Mouse (Mus musculus): ENCODE results near the gene Rrp9. TPM values are rescaled to one million over a fixed set of nuclear protein-coding genes. Genes with fewer than 3 reads are reported as not detected.

Gene Rrp9
- polyA plus RNA-seq, 1 experiment from 2014 or later = 52.0 TPM

DNA sequence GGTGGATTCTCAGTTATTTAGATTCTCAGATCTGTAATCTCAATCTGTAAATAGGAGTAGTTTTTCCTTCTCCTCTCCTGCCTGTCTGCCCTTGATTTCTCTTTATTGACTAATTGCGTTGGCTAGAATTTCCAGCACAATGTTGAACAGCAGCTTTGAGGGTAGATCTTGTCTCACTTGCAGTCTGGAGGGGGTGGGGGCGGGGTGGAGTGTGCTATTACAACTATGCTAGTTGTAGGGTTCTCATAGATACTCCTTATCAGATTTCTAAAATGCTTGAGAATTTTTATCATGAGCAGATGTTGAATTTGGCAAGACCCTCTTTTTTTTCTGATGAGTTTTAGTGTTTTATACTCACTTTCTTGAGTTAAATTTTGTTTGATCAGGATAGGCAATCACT, 43.7 kb downstream of the Rrp9 start:
- H3K27ac ChIP-seq (ENCODE audit: low read length) = no peak overlapping the region
- no peak overlapping the region for H3K4me3 ChIP-seq (ENCODE audit: low read length)
- no peaks in the 10 kb centered on the region for H3K27me3 ChIP-seq (replicated peaks; ENCODE audit: control insufficient read depth, insufficient read depth, low read length)
- WGBS = 79% methylated on average over 2 of the region's 2 CpGs
- no peak overlapping the region for H3K9ac ChIP-seq (ENCODE audit: low read depth, low read length)
- H3K36me3 ChIP-seq (ENCODE audit: control insufficient read depth, insufficient read depth, low read length) = no peaks in the 10 kb centered on the region
- no peak for ATAC-seq
- H3K4me2 ChIP-seq (ENCODE audit: low read depth, low read length) = no peak overlapping the region
- H3K4me1 ChIP-seq (ENCODE audit: control insufficient read depth, insufficient read depth, low read length) = no peaks in the 10 kb centered on the region
- no peaks in the 10 kb centered on the region for H3K9me3 ChIP-seq (ENCODE audit: control insufficient read depth, low read length)

DNA sequence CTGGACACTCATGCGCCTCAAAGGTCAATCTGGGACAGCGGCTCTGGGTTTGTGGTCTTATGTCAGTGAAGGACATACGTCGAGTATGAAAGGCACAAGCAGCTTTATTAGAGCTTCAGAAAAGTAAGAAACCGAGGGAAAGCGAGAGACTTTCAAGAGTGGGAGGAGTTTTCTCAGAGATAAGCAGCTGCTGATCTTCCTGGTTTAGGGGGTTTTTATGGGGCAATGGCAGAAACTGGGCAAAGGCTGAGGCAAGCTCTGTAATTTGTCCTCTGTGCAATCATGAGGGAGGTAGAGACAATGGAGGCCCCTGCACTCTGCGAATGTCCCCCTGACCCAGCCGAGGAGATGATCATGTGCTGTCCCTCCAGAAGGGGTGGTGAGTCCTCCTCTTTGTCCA, 44.1 kb downstream of the Rrp9 start:
- Histone ChIP-seq H3K9me3 (ENCODE audit: control insufficient read depth, low read length) (no peaks in the 10 kb centered on the region), H3K9ac (ENCODE audit: low read depth, low read length) (no peak overlapping the region), H3K36me3 (ENCODE audit: control insufficient read depth, insufficient read depth, low read length) (no peaks in the 10 kb centered on the region), H3K27ac (ENCODE audit: low read length) (no peak overlapping the region), H3K4me1 (ENCODE audit: control insufficient read depth, insufficient read depth, low read length) (no peaks in the 10 kb centered on the region), H3K4me2 (ENCODE audit: low read depth, low read length) (no peak overlapping the region), H3K4me3 (ENCODE audit: low read length) (no peak overlapping the region), H3K27me3 (replicated peaks; ENCODE audit: control insufficient read depth, insufficient read depth, low read length) (no peaks in the 10 kb centered on the region)
- 68% methylated on average over 8 of the region's 8 CpGs for WGBS
- no peak for ATAC-seq

DNA sequence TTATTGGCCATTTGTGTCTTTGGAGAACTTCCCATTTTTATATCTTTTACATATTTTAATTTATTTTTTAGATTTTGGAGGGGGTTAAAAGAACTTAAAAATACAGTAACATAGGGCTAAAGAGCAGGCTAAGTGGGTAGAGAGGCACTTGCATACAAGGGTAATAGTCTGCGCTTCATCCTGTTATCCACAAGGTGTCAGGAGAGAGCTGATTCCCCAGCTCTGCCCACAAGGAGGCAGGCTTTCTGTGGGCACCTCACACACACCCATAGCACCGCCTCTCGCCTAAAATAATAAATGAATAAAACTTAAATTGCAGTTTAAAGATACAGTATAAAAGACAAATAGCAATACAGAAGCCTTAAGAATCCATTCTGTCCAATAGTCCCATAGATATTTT, 56.1 kb downstream of the Rrp9 start:
- Histone ChIP-seq H3K4me3 (ENCODE audit: low read length) (no peak overlapping the region), H3K27ac (ENCODE audit: low read length) (no peak overlapping the region), H3K9me3 (ENCODE audit: control insufficient read depth, low read length) (0 out of 2 replicates have a peak, but pooled peaks cover 5% of the 10 kb centered on the region), H3K4me2 (ENCODE audit: low read depth, low read length) (no peak overlapping the region), H3K36me3 (ENCODE audit: control insufficient read depth, insufficient read depth, low read length) (no peaks in the 10 kb centered on the region), H3K9ac (ENCODE audit: low read depth, low read length) (no peak overlapping the region), H3K4me1 (ENCODE audit: control insufficient read depth, insufficient read depth, low read length) (no peaks in the 10 kb centered on the region), H3K27me3 (replicated peaks; ENCODE audit: control insufficient read depth, insufficient read depth, low read length) (no peaks in the 10 kb centered on the region)
- 29% methylated on average over 3 of the region's 3 CpGs for WGBS
- ATAC-seq = no peak

DNA sequence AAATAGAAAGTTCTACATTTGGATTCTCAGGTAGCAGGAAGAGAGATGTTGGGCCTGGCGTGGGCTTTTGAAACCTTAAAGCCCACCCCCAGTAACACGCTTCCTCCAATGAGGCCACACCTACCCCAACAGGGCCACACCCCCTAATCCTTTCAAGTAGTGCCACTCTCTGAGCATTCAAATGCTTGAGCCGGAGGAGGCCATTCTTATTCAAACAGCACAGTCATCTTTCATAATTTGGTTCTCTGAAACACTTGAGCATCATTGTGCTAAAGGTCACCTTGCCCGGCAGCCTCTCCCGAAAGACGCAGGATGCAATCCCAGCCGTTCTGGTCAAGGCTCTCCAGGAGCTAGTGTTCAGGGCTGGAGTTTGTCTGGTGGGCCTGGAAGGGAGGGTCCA, 58.5 kb downstream of the Rrp9 start:
- WGBS = 95% methylated on average over 7 of the region's 7 CpGs
- no peak overlapping the region for H3K9ac ChIP-seq (ENCODE audit: low read depth, low read length)
- H3K9me3 ChIP-seq (ENCODE audit: control insufficient read depth, low read length) = 0 out of 2 replicates have a peak, but pooled peaks cover 5% of the 10 kb centered on the region
- no peaks in the 10 kb centered on the region for H3K4me1 ChIP-seq (ENCODE audit: control insufficient read depth, insufficient read depth, low read length)
- no peak overlapping the region for H3K4me3 ChIP-seq (ENCODE audit: low read length)
- no peak overlapping the region for H3K27ac ChIP-seq (ENCODE audit: low read length)
- no peak overlapping the region for H3K4me2 ChIP-seq (ENCODE audit: low read depth, low read length)
- H3K36me3 ChIP-seq (ENCODE audit: control insufficient read depth, insufficient read depth, low read length) = no peaks in the 10 kb centered on the region
- no peak for ATAC-seq
- H3K27me3 ChIP-seq (replicated peaks; ENCODE audit: control insufficient read depth, insufficient read depth, low read length) = no peaks in the 10 kb centered on the region

DNA sequence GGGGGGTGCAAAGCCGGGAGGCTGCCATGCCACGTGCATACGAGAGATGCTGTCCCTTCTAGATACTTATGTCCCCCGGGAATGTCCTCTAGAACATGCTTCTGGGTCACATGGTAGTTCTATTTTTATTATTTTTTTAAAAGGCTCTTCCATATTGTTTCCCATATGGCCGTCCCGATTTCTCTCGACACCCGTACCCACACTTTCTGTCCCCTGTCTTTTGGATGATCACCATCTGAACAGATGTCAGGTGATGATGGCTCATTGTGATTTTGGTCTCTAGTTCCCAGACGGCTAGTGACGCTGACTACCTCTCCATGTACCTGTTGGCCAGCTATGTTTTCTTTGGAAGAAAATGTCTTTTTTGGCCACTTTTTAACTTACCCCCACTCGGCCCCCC, 59.2 kb downstream of the Rrp9 start:
- Histone ChIP-seq H3K4me1 (ENCODE audit: control insufficient read depth, insufficient read depth, low read length) (no peaks in the 10 kb centered on the region), H3K9ac (ENCODE audit: low read depth, low read length) (no peak overlapping the region), H3K27ac (ENCODE audit: low read length) (no peak overlapping the region), H3K36me3 (ENCODE audit: control insufficient read depth, insufficient read depth, low read length) (no peaks in the 10 kb centered on the region), H3K27me3 (replicated peaks; ENCODE audit: control insufficient read depth, insufficient read depth, low read length) (no peaks in the 10 kb centered on the region), H3K4me2 (ENCODE audit: low read depth, low read length) (no peak overlapping the region), H3K4me3 (ENCODE audit: low read length) (no peak overlapping the region), H3K9me3 (ENCODE audit: control insufficient read depth, low read length) (0 out of 2 replicates have a peak, but pooled peaks cover 5% of the 10 kb centered on the region)
- WGBS = 89% methylated on average over 11 of the region's 11 CpGs
- no peak for ATAC-seq

Other genes with a start within 250 kb of the Rrp9 start
- gene Alas1, start 227.3 kb upstream of the Rrp9 start, polyA plus RNA-seq (2015; fragmentation: Nextera tagmentation; extraction: Ambion mirVana) = 129 and 131 TPM in 2 replicates
- 27.0 and 29.1 TPM in 2 replicates for gene Poc1a, start 194.9 kb upstream of the Rrp9 start, polyA plus RNA-seq (2015; fragmentation: Nextera tagmentation; extraction: Ambion mirVana)
- gene Dusp7, start 107.3 kb upstream of the Rrp9 start, polyA plus RNA-seq (2015; fragmentation: Nextera tagmentation; extraction: Ambion mirVana) = 4.8 and 6.3 TPM in 2 replicates
- gene Rpl29, start 46.5 kb upstream of the Rrp9 start, polyA plus RNA-seq (2015; fragmentation: Nextera tagmentation; extraction: Ambion mirVana) = 866 and 931 TPM in 2 replicates
- gene Acy1, start 37.6 kb upstream of the Rrp9 start, polyA plus RNA-seq (2015; fragmentation: Nextera tagmentation; extraction: Ambion mirVana) = 59.8 and 59.9 TPM in 2 replicates
- gene Abhd14b, start 28.5 kb upstream of the Rrp9 start, polyA plus RNA-seq (2015; fragmentation: Nextera tagmentation; extraction: Ambion mirVana) = 34.3 and 34.4 TPM in 2 replicates
- gene Abhd14a, start 28.3 kb upstream of the Rrp9 start, polyA plus RNA-seq (2015; fragmentation: Nextera tagmentation; extraction: Ambion mirVana) = 50.2 and 52.0 TPM in 2 replicates
- gene Pcbp4, start 22.7 kb upstream of the Rrp9 start, polyA plus RNA-seq (2015; fragmentation: Nextera tagmentation; extraction: Ambion mirVana) = 30.5 and 32.6 TPM in 2 replicates
- 0.11 TPM in 2 replicates for gene Gpr62, start 10.0 kb upstream of the Rrp9 start, polyA plus RNA-seq (2015; fragmentation: Nextera tagmentation; extraction: Ambion mirVana)
- gene Parp3, start 986 bp downstream of the Rrp9 start, polyA plus RNA-seq (2015; fragmentation: Nextera tagmentation; extraction: Ambion mirVana) = 3.0 TPM in 2 replicates
- gene Iqcf1, start 24.0 kb downstream of the Rrp9 start, polyA plus RNA-seq (2015; fragmentation: Nextera tagmentation; extraction: Ambion mirVana) = not detected in 2 replicates
- not detected in 2 replicates for gene Iqcf5, start 38.6 kb downstream of the Rrp9 start, polyA plus RNA-seq (2015; fragmentation: Nextera tagmentation; extraction: Ambion mirVana)
- gene Iqcf3, start 85.7 kb downstream of the Rrp9 start, polyA plus RNA-seq (2015; fragmentation: Nextera tagmentation; extraction: Ambion mirVana) = not detected in 2 replicates
- gene Iqcf4, start 95.0 kb downstream of the Rrp9 start, polyA plus RNA-seq (2015; fragmentation: Nextera tagmentation; extraction: Ambion mirVana) = not detected in 2 replicates
- gene Iqcf6, start 150.6 kb downstream of the Rrp9 start, polyA plus RNA-seq (2015; fragmentation: Nextera tagmentation; extraction: Ambion mirVana) = not detected in 2 replicates
- gene Grm2, start 180.1 kb downstream of the Rrp9 start, polyA plus RNA-seq (2015; fragmentation: Nextera tagmentation; extraction: Ambion mirVana) = not detected in 2 replicates
- 66.4 and 74.0 TPM in 2 replicates for gene Tex264, start 210.0 kb downstream of the Rrp9 start, polyA plus RNA-seq (2015; fragmentation: Nextera tagmentation; extraction: Ambion mirVana)

All from intestine, embryonic 16.5 days (tissue).